Mouse (Mus musculus) heart, embryonic 11.5 days (tissue): ENCODE measurements at regions not wholly inside any gene's neighbourhood (a gene's known extent, or its start where the extent isn't known, plus 50 kb on each side); places are given as distances from the start of the nearest gene placed in this dataset.
A peak's percentile ranks its signal among the peaks of the same experiment; 100 is the strongest.

Experiments
- ATAC-seq: fragments of 200-750 bp; cut with Nextera tagmentation; replicated peaks from 2 replicates; pipeline ENCODE4 v1.8.0; 2017; ENCODE audit warnings: moderate library complexity; ENCODE audit not compliant: insufficient number of reproducible peaks, low FRiP score, low TSS enrichment
- H3K27ac ChIP-seq: fragments of 300-500 bp; sonication (generic); 2 replicates; pipeline ENCODE4 v1.5.1; 2014; ENCODE audit warnings: mild to moderate bottlenecking, low read depth, low read length
- H3K27me3 ChIP-seq: fragments of 300-500 bp; sonication (generic); 2 replicates; pipeline ENCODE4 v1.6.1; 2014; ENCODE audit warnings: mild to moderate bottlenecking, low read length, mixed read lengths; ENCODE audit not compliant: control insufficient read depth, insufficient read depth
- H3K36me3 ChIP-seq: fragments of 300-500 bp; sonication (generic); 2 replicates; pipeline ENCODE4 v1.6.1; 2014; ENCODE audit warnings: mild to moderate bottlenecking, low read length, moderate library complexity, mixed read lengths; ENCODE audit not compliant: control insufficient read depth, insufficient read depth
- H3K4me1 ChIP-seq: fragments of 300-500 bp; sonication (generic); 2 replicates; pipeline ENCODE4 v1.6.1; 2014; ENCODE audit warnings: low read length; ENCODE audit not compliant: control insufficient read depth, insufficient read depth
- H3K4me2 ChIP-seq: fragments of 300-500 bp; sonication (generic); 2 replicates; pipeline ENCODE4 v1.6.1; 2014; ENCODE audit warnings: mild to moderate bottlenecking, moderate library complexity
- H3K4me3 ChIP-seq: fragments of 300-500 bp; sonication (generic); 2 replicates; pipeline ENCODE4 v1.5.1; 2014; ENCODE audit warnings: low read depth, low read length
- H3K9ac ChIP-seq: fragments of 300-500 bp; sonication (generic); 2 replicates; pipeline ENCODE4 v1.6.1; 2014; ENCODE audit warnings: mild to moderate bottlenecking, low read depth, low read length, moderate library complexity
- H3K9me3 ChIP-seq: fragments of 300-500 bp; sonication (generic); replicated peaks from 2 replicates; pipeline ENCODE4 v1.6.1; 2016; ENCODE audit warnings: low read length; ENCODE audit not compliant: control insufficient read depth
- WGBS: fragments of 180-500 bp; shearing (Covaris S2); extraction: QIAGEN DNeasy Blood & Tissue Kit; methylation state at CpG from one replicate; pipeline ENCODE4 v1.1.7; 2014; ENCODE audit not compliant: insufficient replicate concordance; 5-methylcytosine and 5-hydroxymethylcytosine counted together

DNA sequence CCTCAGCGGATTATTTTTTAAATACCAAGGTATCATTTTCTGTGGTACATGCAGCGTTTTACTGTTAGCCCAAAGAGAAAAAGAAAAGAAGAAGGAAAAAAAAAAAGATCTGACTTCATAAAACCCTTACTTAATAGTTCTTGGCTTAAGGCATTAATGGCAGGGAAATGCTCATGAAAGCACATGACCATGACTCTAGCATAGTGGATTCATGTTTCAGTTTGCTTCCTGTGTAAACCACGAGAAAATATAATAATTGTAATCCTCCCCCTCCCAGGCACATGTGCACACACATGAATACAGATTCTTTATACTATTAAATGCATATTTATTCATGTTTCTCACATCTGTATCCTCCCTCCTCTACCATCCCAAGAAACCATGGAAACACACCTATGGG, 486.9 kb upstream of the Gm9747 start:
- 82% methylated on average over 3 of the region's 3 CpGs for WGBS
- no peak for ATAC-seq

DNA sequence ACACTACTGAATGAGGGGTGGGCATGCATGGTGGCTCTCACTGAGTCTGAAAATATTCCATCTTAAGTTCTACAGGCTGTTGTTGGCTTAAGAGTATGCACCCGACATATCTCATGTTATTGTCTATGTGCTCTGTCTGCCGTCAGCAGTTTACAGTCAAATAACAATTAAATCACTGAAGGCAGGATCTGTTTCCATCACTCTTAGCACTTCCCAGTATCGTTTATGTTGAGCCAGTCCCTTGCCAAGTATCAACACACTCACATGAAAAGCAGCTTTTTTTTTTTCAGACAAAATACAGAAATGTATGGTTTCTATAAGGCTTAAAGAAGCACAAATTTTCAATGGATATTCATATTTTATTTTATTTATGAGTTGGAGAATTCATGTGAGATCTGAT, 485.9 kb upstream of the Gm9747 start:
- H3K27me3 ChIP-seq, result no peaks in the 10 kb centered on the region
- peaks cover 9% of the 10 kb centered on the region for H3K4me1 ChIP-seq
- H3K4me3 ChIP-seq, result no peak overlapping the region
- WGBS, result 65% methylated on average over 3 of the region's 3 CpGs
- no peaks in the 10 kb centered on the region for H3K9me3 ChIP-seq
- no peak overlapping the region for H3K4me2 ChIP-seq
- ATAC-seq, result no peak
- H3K9ac ChIP-seq, result no peak overlapping the region
- H3K36me3 ChIP-seq, result no peaks in the 10 kb centered on the region
- no peak overlapping the region for H3K27ac ChIP-seq

More for the DNA sequence above, 486.9 kb upstream of the Gm9747 start:
- H3K4me3 ChIP-seq, result no peak overlapping the region
- no peak overlapping the region for H3K27ac ChIP-seq
- no peaks in the 10 kb centered on the region for H3K9me3 ChIP-seq
- no peaks in the 10 kb centered on the region for H3K27me3 ChIP-seq
- no peak overlapping the region for H3K4me2 ChIP-seq
- no peak overlapping the region for H3K9ac ChIP-seq
- H3K36me3 ChIP-seq, result no peaks in the 10 kb centered on the region
- H3K4me1 ChIP-seq, result peaks cover 9% of the 10 kb centered on the region

DNA sequence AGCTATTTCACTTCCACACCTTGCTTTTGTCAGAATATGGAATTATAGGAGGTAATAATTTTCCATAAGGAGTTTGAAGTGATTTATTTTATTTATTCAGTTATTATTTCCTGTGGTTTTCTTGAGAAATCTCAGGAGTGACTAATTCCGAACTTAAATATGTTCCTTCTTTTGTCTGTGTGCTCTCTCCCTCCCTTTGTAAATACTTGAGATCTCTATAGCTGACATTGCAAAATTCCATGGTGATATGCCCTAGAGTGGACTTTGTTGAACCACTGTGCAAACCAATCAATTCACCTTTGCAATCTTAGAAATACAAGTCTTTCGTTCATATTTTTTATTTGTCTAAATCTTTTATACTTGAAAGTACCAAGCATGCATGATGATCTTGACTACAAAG, 478.8 kb upstream of the Gm9747 start:
- Histone ChIP-seq H3K4me3 (no peak overlapping the region), H3K4me2 (no peak overlapping the region), H3K4me1 (no peaks in the 10 kb centered on the region), H3K27me3 (no peaks in the 10 kb centered on the region), H3K9me3 (no peaks in the 10 kb centered on the region), H3K27ac (no peak overlapping the region), H3K36me3 (no peaks in the 10 kb centered on the region), H3K9ac (no peak overlapping the region)
- ATAC-seq, result no peak
- WGBS, result 79% methylated on average over 2 of the region's 2 CpGs

DNA sequence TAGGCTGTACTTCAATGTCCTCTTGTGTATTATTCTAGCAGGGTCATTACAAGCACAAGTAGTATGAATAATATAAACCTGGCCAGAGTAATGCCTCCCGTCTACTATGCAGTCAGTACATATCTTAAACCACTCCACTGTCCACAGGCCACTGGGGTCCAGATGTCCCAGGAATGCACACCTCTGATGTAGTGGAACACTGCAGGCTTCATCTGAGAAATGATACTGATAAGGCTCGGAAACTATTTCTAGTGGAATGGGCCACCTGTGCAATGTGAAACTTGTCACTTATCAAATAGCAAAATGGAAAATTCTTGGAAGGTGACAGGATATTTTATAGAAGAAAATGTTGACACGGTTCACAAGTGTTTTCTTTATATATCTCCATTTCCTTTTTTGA, 477.6 kb upstream of the Gm9747 start:
- ATAC-seq, result no peak
- H3K4me1 ChIP-seq, result no peaks in the 10 kb centered on the region
- H3K27ac ChIP-seq, result no peak overlapping the region
- no peak overlapping the region for H3K9ac ChIP-seq
- H3K27me3 ChIP-seq, result no peaks in the 10 kb centered on the region
- no peaks in the 10 kb centered on the region for H3K36me3 ChIP-seq
- no peak overlapping the region for H3K4me3 ChIP-seq
- no peak overlapping the region for H3K4me2 ChIP-seq
- H3K9me3 ChIP-seq, result no peaks in the 10 kb centered on the region
- WGBS, result 19% methylated on average over 3 of the region's 3 CpGs

DNA sequence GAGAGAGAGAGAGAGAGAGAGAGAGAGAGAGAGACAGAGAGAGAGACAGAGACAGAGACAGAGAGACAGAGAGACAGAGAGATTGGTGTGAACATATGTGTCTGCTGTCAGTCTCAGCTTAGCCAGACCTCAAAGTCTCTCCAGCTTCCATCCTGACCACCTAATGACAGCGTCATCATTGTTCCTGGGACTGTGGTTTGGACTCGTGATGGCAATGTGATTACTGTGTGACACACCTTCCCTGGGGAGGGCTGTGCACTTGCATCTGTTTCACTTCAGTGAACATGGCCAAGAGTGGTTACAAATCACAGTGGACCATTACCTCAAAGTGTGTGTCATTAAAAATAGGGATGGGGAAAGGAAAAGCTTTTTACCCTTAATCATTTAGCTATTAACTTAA, 477.2 kb upstream of the Gm9747 start:
- Histone ChIP-seq H3K9ac (no peak overlapping the region), H3K4me2 (no peak overlapping the region), H3K9me3 (no peaks in the 10 kb centered on the region), H3K4me3 (no peak overlapping the region), H3K36me3 (no peaks in the 10 kb centered on the region), H3K27me3 (no peaks in the 10 kb centered on the region), H3K4me1 (no peaks in the 10 kb centered on the region), H3K27ac (no peak overlapping the region)
- WGBS, result 24% methylated on average over 2 of the region's 2 CpGs
- peak; percentile 59; the same call in 1 of the 2 replicates for ATAC-seq

DNA sequence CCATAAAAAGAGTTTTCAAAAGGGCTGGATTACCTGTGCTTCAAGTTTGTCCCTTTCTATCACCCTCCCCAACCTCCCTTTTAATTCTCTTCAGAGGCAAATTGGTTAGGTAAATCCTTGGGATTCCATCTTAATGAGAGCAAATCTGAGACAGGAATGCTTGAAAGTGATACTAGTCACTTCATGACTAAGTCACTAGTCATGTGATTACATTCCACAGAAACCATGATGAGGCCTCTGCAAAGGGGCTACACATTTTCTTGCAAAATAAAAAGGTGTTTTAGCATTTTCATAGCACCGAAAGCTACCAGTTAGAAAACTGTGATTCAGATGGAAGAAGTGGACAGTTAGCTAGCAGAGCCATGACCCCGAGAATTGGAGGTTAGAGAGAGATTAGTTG, 473.0 kb upstream of the Gm9747 start:
- no peaks in the 10 kb centered on the region for H3K36me3 ChIP-seq
- no peak overlapping the region for H3K4me2 ChIP-seq
- H3K27me3 ChIP-seq, result no peaks in the 10 kb centered on the region
- no peaks in the 10 kb centered on the region for H3K4me1 ChIP-seq
- no peak for ATAC-seq
- H3K27ac ChIP-seq, result no peak overlapping the region
- WGBS, result 83% methylated on average over 2 of the region's 2 CpGs
- no peak overlapping the region for H3K9ac ChIP-seq
- no peak overlapping the region for H3K4me3 ChIP-seq
- H3K9me3 ChIP-seq, result no peaks in the 10 kb centered on the region

DNA sequence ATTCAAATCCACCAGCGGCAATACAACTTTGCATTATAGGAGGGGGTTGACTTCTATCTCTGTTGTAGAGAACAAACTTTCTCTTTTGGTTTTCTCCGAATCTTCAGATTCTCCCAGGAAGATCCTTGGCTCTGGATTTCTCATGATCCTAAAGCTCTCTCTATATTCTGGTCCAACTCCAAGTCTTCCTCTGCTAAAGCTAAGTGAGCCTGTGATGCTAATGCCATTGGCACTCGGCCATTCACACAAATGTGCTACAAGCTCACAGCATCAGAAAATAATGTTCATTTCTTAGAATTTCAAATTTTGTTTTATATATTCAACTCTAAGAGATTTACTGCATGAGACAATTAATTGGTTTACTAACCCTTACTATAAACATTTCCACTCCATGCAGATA, 461.2 kb upstream of the Gm9747 start:
- Histone ChIP-seq H3K4me1 (no peaks in the 10 kb centered on the region), H3K9ac (no peak overlapping the region), H3K4me3 (no peak overlapping the region), H3K4me2 (no peak overlapping the region), H3K27ac (no peak overlapping the region), H3K9me3 (no peaks in the 10 kb centered on the region), H3K36me3 (no peaks in the 10 kb centered on the region), H3K27me3 (no peaks in the 10 kb centered on the region)
- ATAC-seq, result no peak
- 86% methylated on average over 3 of the region's 3 CpGs for WGBS

DNA sequence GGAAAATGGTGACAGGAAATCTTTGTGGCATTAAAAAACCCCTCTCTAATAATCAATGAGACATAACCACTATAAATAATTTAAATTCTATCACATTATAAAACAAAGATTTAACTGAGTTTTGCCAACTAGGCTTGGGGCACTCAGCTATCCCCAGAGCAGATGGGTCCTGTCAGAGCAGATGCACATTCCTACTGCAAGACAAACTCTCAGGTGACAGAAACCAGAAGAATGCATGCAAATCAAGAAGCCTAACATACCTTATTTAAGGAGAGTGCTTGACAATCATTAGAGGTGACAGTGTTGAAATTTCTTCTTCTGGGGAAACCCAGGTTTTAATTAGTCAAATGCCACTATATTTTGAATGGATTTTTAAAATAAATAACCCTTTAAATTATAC, 452.3 kb upstream of the Gm9747 start:
- Histone ChIP-seq H3K9ac (no peak overlapping the region), H3K9me3 (no peaks in the 10 kb centered on the region), H3K4me2 (no peak overlapping the region), H3K4me3 (no peak overlapping the region), H3K4me1 (no peaks in the 10 kb centered on the region), H3K36me3 (no peaks in the 10 kb centered on the region), H3K27me3 (no peaks in the 10 kb centered on the region), H3K27ac (no peak overlapping the region)
- no peak for ATAC-seq

DNA sequence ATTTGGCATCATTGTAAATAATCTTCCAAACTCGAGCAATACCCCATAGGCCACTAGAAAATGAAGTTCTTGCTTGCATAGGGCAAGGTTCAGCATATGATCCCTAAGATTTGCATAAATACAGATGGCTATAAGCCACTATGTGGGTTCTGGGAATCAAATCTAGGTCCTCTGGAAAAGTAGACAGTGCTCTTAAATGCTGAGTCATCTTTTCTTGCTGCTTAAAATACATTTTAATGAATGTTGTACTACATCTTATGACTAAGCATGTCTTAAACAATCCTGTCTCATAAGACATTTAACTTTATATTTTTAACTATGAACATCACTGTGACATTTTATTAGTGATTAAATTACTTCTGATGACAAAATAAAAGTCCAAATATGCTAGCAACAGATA, 448.6 kb upstream of the Gm9747 start:
- no peaks in the 10 kb centered on the region for H3K27me3 ChIP-seq
- H3K9me3 ChIP-seq, result no peaks in the 10 kb centered on the region
- no peak overlapping the region for H3K9ac ChIP-seq
- 65% methylated on average over 1 of the region's 1 CpGs for WGBS
- H3K27ac ChIP-seq, result no peak overlapping the region
- no peaks in the 10 kb centered on the region for H3K36me3 ChIP-seq
- no peak for ATAC-seq
- H3K4me1 ChIP-seq, result no peaks in the 10 kb centered on the region
- no peak overlapping the region for H3K4me3 ChIP-seq
- H3K4me2 ChIP-seq, result no peak overlapping the region
